Mouse (Mus musculus) liver, adult (tissue): ENCODE measurements around the gene Odr4.

ENCODE experiments used
- GATA4 ChIP-seq: IDR thresholded peaks from 2 replicates; pipeline ENCODE4 v1.6.1; 2014; ENCODE audit warnings: mild to moderate bottlenecking, low read length; ENCODE audit not compliant: insufficient replicate concordance

Gene Odr4

GRCm38 (mm10) chr1:150392638-150393487 lies at the start of gene Odr4, which contains the start of gene Tpr:
Odr4 (minus strand) TSS chr1:150393080.
Tpr (plus strand) TSS chr1:150392838.
- no peak; the same call in 1 of the 2 replicates for TF ChIP-seq GATA4

DNA sequence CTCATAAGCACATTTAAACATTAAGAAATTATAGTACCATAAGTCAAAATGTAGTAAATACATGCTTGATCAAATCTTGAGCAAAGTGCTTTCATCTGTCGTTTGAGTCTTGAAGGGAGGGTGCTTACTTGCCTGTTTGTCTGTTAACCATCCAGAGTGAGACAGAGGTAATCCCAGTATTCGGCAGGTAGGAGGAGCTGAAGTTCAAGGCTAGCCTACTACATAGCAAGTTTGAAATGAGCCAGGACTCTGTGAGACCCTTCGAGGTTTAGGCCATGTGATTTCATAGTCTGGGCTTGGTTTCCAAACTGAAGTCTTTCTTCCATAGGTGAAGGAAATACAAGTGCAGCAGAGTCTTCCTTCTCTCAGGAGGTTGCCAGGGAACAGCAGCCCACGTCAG lies 48.9 kb upstream of the Odr4 start:
- no peak for TF ChIP-seq GATA4

GRCm38 (mm10) chr1:150438641-150439040 lies 45.8 kb upstream of the Odr4 start:
- no peak for TF ChIP-seq GATA4

GRCm38 (mm10) chr1:150426216-150426615 lies 33.3 kb upstream of the Odr4 start:
- TF ChIP-seq GATA4: no peak

- no peak for TF ChIP-seq GATA4
Observed at GRCm38 (mm10) chr1:150425665-150426064, 32.8 kb upstream of the Odr4 start.

DNA sequence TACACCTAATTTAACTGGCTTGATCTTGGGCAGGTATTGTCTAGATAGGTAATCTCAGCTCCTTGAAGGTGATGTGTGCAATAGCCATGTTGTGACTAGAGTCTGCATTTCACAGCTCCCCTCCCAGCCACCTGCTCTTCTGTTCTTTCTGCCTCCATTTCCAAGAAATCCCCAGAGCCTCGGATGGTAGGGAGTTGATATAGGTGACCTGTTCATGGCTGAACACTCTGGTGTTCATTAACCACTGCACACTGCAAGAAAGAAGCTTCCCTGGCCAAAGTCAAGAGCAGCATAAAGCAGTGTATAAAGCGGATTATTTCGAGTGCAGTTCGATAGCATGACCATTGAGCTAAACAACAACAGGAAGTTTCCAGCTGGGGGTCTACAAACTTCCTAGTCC lies 25.5 kb upstream of the Odr4 start:
- TF ChIP-seq GATA4: no peak

DNA sequence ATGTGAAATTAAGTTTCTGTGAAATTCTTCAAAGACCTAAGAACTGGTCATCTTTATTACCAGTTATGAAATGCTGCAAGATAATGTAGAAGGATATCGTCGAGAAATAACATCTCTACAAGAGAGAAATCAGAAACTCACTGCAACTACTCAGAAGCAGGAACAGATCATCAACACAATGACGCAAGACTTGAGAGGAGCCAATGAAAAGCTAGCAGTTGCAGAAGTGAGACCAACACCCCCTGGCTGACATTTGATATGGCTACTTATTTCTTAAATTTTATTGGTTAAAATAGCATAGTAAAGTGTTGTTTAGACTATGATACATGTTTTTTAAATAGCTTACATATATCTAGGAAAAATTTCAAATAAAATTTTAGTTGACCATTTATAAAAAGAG lies 23.1 kb upstream of the Odr4 start:
- no peak for TF ChIP-seq GATA4

DNA sequence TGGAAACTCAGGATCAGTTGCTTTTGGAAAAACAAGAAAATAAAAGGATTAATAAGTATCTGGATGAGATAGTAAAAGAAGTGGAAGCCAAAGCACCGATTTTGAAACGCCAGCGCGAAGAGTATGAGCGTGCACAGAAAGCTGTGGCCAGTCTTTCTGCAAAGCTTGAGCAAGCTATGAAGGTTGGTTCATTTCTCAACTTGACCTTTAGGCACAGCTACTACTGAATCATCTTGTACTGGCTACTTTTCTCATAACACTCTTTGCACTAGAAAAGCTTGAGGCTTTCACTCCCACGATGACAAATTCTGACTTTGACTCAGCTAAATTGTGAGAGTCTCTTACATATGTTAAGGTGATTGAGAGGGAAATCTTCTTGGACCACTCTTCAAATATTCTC lies 17.1 kb upstream of the Odr4 start:
- no peak for TF ChIP-seq GATA4

- no peak for TF ChIP-seq GATA4
Observed at GRCm38 (mm10) chr1:150407285-150407684, 14.4 kb upstream of the Odr4 start.

DNA sequence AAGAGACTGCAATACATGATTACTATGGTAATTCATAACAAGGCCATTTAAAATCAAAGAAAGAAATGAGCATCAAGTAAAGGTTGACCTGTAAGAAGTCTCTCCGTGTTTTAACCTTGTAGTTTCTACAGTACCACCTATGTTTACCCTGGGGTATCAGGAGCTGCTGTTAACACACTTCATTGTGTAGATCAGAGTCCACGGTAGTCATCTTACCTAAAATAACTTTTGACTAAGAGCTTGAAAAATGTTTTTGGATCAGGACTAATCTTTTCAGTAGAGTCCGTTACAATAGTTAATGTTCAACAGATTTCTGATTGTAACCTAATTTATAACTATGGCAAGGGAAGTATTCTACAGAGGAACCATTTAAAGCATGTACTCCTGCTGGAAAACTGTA lies 11.7 kb upstream of the Odr4 start:
- TF ChIP-seq GATA4: no peak

DNA sequence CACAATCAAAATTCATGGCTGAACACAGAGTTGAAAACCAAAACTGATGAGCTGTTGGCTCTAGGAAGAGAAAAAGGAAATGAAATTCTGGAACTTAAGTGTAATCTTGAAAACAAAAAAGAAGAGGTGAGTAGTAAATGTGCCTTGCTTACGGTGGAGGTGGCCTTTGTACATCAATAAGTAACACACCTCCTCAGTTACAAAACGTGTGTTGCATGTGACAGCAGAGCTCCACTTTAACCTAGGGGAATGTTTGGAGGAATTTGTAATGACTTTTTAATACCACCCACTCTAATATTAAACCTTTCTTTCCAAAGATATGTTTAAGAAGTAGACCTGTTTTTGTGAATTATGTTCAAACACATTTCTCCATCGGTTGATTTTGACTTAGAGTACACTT lies 11.0 kb upstream of the Odr4 start:
- TF ChIP-seq GATA4: no peak

DNA sequence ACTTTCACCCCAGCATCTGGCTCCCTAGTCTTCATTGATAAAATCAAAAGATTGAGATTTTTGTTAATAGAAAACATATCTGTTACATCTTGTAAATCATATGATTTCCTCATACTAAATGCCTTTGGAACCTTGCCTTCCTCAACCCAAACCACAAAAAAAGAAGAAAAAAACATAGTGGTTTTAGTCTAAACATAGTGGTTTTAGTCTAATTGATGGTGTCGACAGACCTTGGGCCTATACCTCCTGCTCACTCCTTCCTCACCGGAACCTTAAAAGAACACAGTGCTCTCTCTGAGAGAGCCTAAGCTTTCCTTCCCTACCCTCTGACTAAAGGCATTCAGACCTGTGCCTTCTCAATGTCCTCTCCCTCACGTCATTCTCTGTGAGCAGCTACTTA lies 3.1 kb upstream of the Odr4 start:
- no peak for TF ChIP-seq GATA4

DNA sequence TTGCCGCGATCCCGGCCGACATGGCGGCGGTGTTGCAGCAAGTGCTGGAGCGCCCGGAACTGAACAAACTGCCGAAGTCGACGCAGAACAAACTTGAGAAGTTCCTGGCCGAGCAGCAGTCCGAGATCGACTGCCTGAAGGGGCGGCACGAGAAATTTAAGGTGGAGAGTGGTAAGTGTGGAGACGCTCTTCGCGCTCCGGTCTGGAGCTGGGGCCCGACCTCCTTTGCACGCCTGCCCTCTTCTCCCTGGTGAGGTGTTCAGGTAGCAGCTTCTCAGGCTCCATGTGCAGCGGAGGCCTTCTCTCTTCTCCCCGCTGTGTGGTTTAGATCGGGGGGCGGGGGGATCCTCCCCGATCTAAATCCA lies 590 bp upstream of the Odr4 start:
- no peak for TF ChIP-seq GATA4

- no peak for TF ChIP-seq GATA4
Observed at GRCm38 (mm10) chr1:150391931-150392637, 796 bp downstream of the Odr4 start.

DNA sequence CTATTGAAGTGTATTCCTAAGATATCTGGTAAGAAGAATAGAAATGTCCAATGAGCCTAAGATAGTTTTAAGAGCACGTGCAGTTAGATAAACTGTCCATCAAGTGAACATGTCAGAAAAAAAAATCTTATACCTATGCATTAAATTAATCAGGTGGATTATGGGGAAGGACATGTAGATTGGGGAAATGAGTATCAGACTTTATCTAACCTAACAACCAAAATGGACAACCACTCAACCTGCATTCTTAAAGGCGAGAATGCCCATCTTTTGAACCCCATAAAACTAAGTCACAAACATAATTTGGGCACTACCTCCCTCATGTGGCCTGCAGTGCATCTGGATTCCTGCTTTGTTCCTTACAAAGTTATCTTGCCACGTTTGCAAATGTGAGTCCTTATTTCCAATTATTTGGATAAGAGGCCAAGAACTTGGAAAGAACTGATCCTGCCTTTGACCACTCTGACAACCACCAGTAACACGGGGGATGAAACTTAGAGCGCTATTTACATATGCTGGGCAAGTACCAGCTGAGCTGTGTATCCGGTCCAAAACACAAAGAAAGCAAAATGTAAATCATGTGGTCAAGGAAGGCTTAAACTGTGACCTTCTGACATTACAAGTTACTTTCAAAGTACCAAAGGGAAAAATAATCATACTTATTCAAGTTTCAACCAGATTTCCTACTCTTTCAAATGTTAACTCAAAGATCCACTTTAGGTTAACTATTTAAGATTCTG lies 3.3 kb downstream of the Odr4 start:
- TF ChIP-seq GATA4: no peak

GRCm38 (mm10) chr1:150387572-150387971 lies 5.3 kb downstream of the Odr4 start:
- TF ChIP-seq GATA4: no peak
